Mouse (Mus musculus): ENCODE measurements around the gene Ccl6. TPM values are rescaled to one million over a fixed set of nuclear protein-coding genes. Genes with fewer than 3 reads are reported as not detected.

Gene Ccl6
- total and polyA plus RNA-seq, 2 experiments from 2014 or later = 3.5 to 5.0 TPM

DNA sequence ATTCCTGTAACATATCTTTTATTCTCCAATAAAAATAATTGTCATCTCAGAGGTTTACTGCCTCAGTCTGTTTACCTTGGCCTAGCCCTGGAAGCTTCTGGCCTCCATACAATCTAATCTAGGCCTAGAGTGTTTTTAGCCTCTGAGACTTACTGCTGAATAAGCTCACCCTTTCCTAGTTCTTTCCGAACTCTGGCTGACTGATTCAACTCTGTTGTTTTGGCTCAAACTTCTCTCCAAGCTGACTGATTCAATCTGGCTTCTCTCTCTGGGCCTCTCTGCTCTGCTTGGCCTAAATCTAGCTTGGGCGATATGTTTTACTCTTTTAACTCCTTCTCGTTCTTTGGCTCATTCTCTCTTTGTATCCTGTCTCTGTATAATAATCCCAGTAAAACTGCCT, 6.1 kb upstream of the Ccl6 start:
- no peak for DNase-seq
- Histone ChIP-seq H3K36me3 (ENCODE audit: insufficient read depth) (no peaks in the 10 kb centered on the region), H3K27ac (ENCODE audit: low read depth, low read length) (no peak overlapping the region), H3K4me1 (ENCODE audit: insufficient read depth) (no peaks in the 10 kb centered on the region), H3K27me3 (ENCODE audit: insufficient read depth, low read length) (no peaks in the 10 kb centered on the region), H3K4me3 (ENCODE audit: low read depth, low read length) (no peak overlapping the region), H3K4me2 (ENCODE audit: low read depth) (no peak overlapping the region), H3K9ac (no peak overlapping the region), H3K9me3 (ENCODE audit: low read length) (no peaks in the 10 kb centered on the region)
- WGBS = 85% methylated on average over 3 of the region's 3 CpGs
- TF ChIP-seq CTCF (IDR thresholded peaks at IDR 0.05; ENCODE audit: low read depth) = no peak
- no peak for ATAC-seq

DNA sequence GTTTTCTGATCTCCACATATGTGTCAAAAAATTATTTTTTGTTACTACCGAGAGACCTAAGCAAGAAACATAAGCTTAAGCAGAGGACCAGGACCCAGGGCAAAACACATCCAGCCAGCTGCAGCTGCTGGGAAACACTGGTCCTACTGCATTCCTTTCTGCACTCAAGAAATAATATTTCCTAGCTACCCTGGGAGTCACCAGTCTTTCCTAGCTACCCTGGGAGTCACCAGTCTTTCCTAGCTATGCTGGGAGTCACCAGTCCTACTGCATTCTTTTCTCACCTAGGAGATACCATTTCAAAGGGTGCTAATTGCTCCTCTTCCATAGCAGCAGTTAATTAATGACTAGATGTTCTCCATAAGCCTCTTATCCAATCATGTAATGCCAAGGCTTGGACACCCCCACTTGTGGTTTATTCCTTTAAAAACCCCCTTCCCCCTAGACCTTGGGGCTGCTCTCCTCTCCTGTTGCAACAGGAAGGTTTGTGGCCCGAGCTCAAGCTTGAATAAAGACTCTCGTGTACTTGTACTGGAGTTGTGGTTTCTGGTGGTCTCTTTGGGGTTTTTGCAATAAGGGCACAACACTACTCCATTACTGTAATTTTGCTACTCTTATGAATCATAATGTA, 5.4 kb upstream of the Ccl6 start:
- 81% methylated on average over 3 of the region's 3 CpGs for WGBS
- DNase-seq (no peak), ATAC-seq (no peak)
- no peak overlapping the region for H3K9ac ChIP-seq
- no peak overlapping the region for H3K4me3 ChIP-seq (ENCODE audit: low read depth, low read length)
- H3K36me3 ChIP-seq (ENCODE audit: insufficient read depth) = no peaks in the 10 kb centered on the region
- H3K27ac ChIP-seq (ENCODE audit: low read depth, low read length) = no peak overlapping the region
- H3K4me2 ChIP-seq (ENCODE audit: low read depth) = no peak overlapping the region
- no peaks in the 10 kb centered on the region for H3K9me3 ChIP-seq (ENCODE audit: low read length)
- no peak for TF ChIP-seq CTCF (IDR thresholded peaks at IDR 0.05; ENCODE audit: low read depth)
- no peaks in the 10 kb centered on the region for H3K4me1 ChIP-seq (ENCODE audit: insufficient read depth)
- H3K27me3 ChIP-seq (ENCODE audit: insufficient read depth, low read length) = no peaks in the 10 kb centered on the region

DNA sequence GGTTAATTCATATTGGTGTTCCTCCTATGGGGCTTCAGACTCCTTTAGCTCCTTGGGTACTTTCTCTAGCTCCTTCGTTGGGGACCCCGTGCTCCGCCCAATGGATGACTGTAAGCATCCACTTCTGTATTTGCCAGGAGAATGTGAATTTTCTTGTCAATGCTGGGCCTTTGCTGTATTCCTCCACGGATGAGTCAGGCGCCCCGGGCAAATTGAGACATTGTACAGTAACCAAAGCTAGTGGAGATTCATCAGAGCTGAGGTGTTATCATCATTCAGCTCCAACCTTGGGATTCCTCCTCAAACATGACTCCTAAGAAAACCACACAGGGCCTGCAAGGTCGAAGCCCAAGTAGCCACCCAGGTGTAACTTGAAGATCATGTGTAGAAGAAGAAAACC, 4.9 kb upstream of the Ccl6 start:
- Histone ChIP-seq H3K4me3 (ENCODE audit: low read depth, low read length) (no peak overlapping the region), H3K9me3 (ENCODE audit: low read length) (no peaks in the 10 kb centered on the region), H3K36me3 (ENCODE audit: insufficient read depth) (no peaks in the 10 kb centered on the region), H3K4me1 (ENCODE audit: insufficient read depth) (no peaks in the 10 kb centered on the region), H3K9ac (no peak overlapping the region), H3K4me2 (ENCODE audit: low read depth) (no peak overlapping the region), H3K27me3 (ENCODE audit: insufficient read depth, low read length) (no peaks in the 10 kb centered on the region), H3K27ac (ENCODE audit: low read depth, low read length) (no peak overlapping the region)
- 91% methylated on average over 7 of the region's 7 CpGs for WGBS
- DNase-seq (no peak), ATAC-seq (no peak)
- no peak for TF ChIP-seq CTCF (IDR thresholded peaks at IDR 0.05; ENCODE audit: low read depth)

DNA sequence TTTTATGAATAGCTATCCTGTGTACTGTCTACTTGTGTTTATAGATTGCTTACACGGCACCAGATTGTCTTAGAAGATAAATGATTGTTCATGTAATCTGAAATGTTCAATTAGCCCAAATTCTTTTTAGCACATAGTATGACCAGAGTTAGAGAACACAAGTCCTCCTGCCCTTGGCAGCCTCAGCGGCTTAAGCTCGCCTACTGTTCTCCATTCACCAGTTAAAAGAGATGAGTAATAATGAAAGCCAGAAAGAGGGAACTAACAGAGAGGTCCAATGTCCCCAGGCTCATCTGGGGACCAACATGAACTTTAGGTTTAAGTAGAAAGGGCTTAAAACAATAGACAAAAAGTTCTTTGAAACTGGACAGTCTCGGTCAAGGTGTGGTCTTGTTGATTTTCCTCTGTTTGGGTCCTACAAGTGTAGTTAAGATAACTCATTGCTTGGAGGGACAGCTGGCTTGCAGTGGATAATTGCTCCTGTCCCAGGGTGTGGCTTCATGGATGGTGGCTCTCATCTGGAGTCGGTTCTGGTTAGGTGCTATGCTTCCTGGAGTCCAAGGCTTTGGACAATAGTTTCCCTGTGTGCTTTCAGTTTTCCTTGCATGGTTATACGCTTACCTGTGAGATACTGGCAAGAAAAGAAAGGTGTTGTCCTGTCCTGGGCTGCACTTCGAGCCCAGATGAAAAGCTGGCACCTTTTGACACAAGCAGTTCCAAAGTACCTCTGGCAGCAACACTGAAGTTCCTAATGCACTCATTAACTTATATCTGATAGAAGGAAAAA, 3.0 kb upstream of the Ccl6 start:
- ATAC-seq = no peak
- 80% methylated on average over 7 of the region's 7 CpGs for WGBS
- TF ChIP-seq CTCF (IDR thresholded peaks at IDR 0.05; ENCODE audit: low read depth) = no peak
- Histone ChIP-seq H3K27ac (ENCODE audit: low read depth, low read length) (no peak overlapping the region), H3K27me3 (ENCODE audit: insufficient read depth, low read length) (no peaks in the 10 kb centered on the region), H3K4me3 (ENCODE audit: low read depth, low read length) (no peak overlapping the region), H3K9ac (no peak overlapping the region), H3K36me3 (ENCODE audit: insufficient read depth) (no peaks in the 10 kb centered on the region), H3K4me2 (ENCODE audit: low read depth) (no peak overlapping the region), H3K4me1 (ENCODE audit: insufficient read depth) (no peaks in the 10 kb centered on the region), H3K9me3 (ENCODE audit: low read length) (no peaks in the 10 kb centered on the region)
- no peak for DNase-seq

DNA sequence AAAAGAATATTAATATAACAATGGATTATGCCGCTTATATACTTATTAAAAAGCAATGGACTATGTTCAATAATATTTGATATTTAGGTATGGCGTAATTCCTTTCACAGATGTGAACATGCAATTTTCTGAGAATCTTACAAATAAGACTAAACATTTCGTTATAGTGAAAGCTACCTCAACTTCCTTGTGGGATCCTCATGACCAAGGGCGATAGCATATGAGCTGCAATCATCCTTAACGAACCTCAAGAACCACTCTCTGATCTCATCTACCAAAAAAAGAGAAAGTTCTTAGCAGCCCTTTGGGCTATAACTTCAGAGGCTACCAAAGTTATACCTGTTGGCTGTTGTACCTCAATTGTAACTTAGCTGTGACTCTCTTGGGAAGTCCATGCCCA, 566 bp upstream of the Ccl6 start:
- no peaks in the 10 kb centered on the region for H3K36me3 ChIP-seq (ENCODE audit: insufficient read depth)
- H3K4me1 ChIP-seq (ENCODE audit: insufficient read depth) = no peaks in the 10 kb centered on the region
- no peaks in the 10 kb centered on the region for H3K27me3 ChIP-seq (ENCODE audit: insufficient read depth, low read length)
- no peak overlapping the region for H3K27ac ChIP-seq (ENCODE audit: low read depth, low read length)
- 88% methylated on average over 5 of the region's 5 CpGs for WGBS
- ATAC-seq (no peak), DNase-seq (no peak)
- H3K9me3 ChIP-seq (ENCODE audit: low read length) = no peaks in the 10 kb centered on the region
- no peak for TF ChIP-seq CTCF (IDR thresholded peaks at IDR 0.05; ENCODE audit: low read depth)
- no peak overlapping the region for H3K9ac ChIP-seq
- no peak overlapping the region for H3K4me2 ChIP-seq (ENCODE audit: low read depth)
- no peak overlapping the region for H3K4me3 ChIP-seq (ENCODE audit: low read depth, low read length)

DNA sequence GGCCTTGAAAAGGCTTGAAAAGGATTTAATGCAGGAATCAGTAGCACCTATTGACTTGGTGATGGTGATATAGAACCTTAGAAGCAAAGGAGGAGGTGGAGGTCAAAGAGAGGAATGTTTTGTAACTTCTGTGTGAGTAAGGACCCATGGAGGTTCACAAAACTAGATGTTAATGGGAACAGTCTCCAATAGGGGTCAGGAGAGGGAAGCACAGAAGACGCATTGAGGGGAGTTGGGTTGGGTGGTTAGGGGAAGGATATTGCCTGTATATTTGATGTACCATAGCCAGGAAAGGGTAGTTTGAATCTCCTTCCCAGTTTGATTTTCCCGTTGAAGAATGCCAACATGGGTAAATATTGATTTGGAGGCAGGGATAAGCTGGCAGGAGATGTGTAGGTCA, 8.7 kb downstream of the Ccl6 start:
- Histone ChIP-seq H3K27ac (ENCODE audit: low read depth, low read length) (no peak overlapping the region), H3K36me3 (ENCODE audit: insufficient read depth) (no peaks in the 10 kb centered on the region), H3K4me2 (ENCODE audit: low read depth) (no peak overlapping the region), H3K9ac (no peak overlapping the region), H3K9me3 (ENCODE audit: low read length) (no peaks in the 10 kb centered on the region), H3K4me1 (ENCODE audit: insufficient read depth) (no peaks in the 10 kb centered on the region), H3K4me3 (ENCODE audit: low read depth, low read length) (no peak overlapping the region), H3K27me3 (ENCODE audit: insufficient read depth, low read length) (no peaks in the 10 kb centered on the region)
- no peak for TF ChIP-seq CTCF (IDR thresholded peaks at IDR 0.05; ENCODE audit: low read depth)
- ATAC-seq = no peak
- DNase-seq = no peak
- WGBS = 81% methylated on average over 2 of the region's 2 CpGs

DNA sequence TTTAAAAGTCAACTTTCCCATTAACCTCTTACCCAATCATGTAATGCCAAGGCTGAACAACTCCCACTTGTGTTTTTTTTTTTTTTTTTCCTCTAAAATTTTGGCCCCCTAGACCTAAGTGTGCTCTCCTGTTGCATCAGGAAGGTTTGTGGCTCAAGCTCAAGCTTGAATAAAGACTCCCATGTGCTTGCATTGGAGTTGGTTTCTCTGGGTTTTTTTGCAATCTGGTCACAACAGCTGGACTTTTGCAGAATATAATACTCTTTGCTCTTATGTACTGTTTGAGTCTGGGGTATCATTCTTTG, 9.5 kb downstream of the Ccl6 start:
- Histone ChIP-seq H3K27me3 (ENCODE audit: insufficient read depth, low read length) (no peaks in the 10 kb centered on the region), H3K36me3 (ENCODE audit: insufficient read depth) (no peaks in the 10 kb centered on the region), H3K9ac (no peak overlapping the region), H3K4me1 (ENCODE audit: insufficient read depth) (no peaks in the 10 kb centered on the region), H3K9me3 (ENCODE audit: low read length) (no peaks in the 10 kb centered on the region), H3K4me3 (ENCODE audit: low read depth, low read length) (no peak overlapping the region), H3K27ac (ENCODE audit: low read depth, low read length) (no peak overlapping the region), H3K4me2 (ENCODE audit: low read depth) (no peak overlapping the region)
- DNase-seq (no peak), ATAC-seq (no peak)
- TF ChIP-seq CTCF (IDR thresholded peaks at IDR 0.05; ENCODE audit: low read depth) = no peak
